Mouse (Mus musculus) right cerebral cortex, postnatal 14 days (tissue): Measurements from ENCODE around the gene Zfp91.
"Not testable (repeated sequence)": the region's sequence is repeated elsewhere in the genome, so short reads cannot be mapped to it uniquely, and the experiment has no call there.

Experiments used
- DNase-seq: peaks from one replicate; pipeline ENCODE4 v3.0.0; 2022

Gene Zfp91

GRCm38 (mm10) chr19:12792374-12792773 is 3.6 kb downstream of the Zfp91 start:
- DNase-seq = no peak

DNA sequence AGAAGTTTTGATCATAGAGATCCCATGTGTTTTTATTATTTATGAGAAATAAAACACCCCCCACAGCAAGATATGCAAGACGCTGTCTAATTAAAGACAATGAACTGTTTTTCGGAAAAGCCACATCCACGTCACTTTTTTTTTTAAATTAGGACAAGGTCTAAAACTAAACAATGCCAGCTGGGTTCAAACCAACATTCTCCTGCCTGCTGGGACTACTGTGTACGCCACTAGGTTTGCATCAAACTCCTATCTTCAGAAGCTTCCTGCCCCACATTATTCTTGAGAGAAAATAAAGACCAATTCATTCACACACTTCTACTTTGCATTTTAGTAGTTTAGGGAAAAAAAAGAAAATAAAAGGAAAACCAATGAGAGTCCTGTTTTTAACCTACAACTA is 8.2 kb downstream of the Zfp91 start:
- DNase-seq = no peak

- DNase-seq = no peak
These were observed 9.0 kb downstream of the Zfp91 start for GRCm38 (mm10) chr19:12786803-12787395.

DNA sequence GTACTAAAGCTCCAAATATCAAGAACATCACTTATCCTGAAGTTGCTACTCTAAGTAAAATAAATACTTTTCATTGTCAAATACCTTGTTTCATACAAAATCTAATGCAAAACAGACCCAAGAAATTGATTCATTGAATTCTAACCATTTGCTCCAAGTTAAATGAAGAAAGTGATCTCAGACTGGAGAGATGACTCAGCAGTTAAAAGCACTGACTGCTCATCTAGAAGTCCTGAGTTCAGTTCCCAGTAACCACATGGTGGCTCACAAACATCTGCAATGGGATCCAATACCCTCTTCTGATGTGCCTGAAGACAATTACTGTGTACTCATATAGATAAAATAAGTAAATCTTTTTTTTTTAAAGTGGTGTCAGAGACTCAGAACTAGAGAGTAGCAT is 15.5 kb downstream of the Zfp91 start:
- no peak for DNase-seq

- no peak for DNase-seq
These were observed 25.0 kb downstream of the Zfp91 start for GRCm38 (mm10) chr19:12770888-12771287.

DNA sequence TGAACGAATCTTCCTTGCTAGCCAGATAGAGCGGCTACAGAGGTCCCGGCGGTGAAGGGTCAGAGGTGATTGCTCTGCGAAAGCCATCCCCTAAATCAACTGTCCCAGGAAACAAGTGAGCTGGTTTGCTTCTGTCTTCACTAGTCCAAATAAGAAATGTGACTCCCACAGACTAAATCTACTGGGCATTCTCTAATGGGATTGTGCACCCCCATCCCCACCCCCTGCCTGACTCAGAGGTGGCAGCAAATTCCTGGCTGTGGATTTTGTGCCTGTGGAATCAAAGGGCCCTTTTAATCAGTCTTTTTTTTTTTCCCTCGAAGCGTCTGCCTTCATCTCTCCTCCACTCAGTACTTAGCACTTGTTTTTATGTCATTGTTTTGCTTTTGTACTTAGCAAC is 30.6 kb downstream of the Zfp91 start, which contains the start of gene Cntf:
Gene Cntf (minus strand): TSS at position 325 of the 400 bp plus-strand sequence.
- DNase-seq = no peak

GRCm38 (mm10) chr19:12762212-12763130 is 33.5 kb downstream of the Zfp91 start:
- DNase-seq = no peak

- DNase-seq = peak; percentile 24
These were observed 36.3 kb downstream of the Zfp91 start for GRCm38 (mm10) chr19:12759656-12760055.

DNA sequence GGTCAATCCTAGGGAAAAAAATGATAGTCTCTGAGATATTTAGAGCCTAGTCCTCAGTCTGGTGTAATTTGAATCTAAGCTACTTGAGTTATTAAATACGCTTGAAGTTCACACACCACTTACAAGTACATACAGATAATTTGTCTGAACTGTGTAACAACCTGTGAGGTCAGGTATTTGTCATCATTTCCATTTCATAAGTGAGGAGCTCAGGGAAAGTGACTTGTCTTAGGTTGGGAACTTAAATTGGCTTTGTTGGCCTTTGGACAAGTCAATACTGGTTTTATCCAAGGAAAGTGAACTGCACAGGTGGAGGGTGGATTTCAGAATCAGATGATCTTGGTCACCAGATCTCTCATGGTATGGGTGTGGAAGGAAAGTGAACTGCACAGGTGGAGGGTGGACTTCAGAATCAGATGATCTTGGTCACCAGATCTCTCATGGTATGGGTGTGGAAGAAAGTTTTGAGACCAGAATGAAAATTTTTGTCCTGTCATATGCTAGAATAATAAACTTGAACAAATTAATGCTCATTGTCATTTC is 36.9 kb downstream of the Zfp91 start:
- no peak for DNase-seq

DNA sequence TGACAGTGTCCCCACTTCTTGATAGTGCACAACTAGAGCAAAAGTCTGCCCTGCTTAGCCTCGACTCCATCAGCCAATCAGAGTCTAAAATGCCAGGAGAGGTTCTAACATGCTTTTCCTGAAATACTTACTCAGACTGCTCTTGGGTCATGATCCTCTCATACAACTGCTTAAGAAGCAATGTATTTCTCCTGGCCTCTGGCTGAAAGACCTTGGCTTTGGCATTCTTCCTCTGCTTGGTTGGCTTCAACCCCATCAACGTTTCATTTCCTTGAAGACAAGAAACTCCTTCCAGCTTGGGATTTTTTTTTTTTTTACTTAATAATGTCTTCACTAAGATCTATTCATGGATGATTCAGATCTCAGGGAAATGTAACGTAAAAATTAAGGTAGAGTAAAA is 39.6 kb downstream of the Zfp91 start:
- no peak for DNase-seq

DNA sequence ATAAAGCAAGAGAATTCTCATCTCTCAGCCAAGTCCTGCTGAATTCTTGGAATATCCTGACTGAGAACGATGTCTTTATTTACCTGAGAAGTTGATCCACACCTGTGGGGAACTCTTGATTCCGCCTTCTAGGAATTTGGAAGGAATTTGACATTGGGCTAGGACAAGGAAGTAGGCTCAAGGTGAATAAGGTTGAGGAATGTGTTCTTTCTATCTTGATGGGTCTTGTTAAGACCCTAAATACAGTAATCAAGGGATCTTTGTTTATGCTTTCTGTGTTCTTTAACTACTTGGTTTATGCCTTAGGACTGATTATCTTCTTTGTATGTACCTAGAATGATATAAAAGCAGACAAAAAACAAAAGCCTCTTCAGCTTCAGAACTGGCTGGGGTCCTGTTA is 64.0 kb downstream of the Zfp91 start:
- no peak for DNase-seq

- DNase-seq = no peak
These were observed 64.9 kb downstream of the Zfp91 start for GRCm38 (mm10) chr19:12731036-12731435.

DNA sequence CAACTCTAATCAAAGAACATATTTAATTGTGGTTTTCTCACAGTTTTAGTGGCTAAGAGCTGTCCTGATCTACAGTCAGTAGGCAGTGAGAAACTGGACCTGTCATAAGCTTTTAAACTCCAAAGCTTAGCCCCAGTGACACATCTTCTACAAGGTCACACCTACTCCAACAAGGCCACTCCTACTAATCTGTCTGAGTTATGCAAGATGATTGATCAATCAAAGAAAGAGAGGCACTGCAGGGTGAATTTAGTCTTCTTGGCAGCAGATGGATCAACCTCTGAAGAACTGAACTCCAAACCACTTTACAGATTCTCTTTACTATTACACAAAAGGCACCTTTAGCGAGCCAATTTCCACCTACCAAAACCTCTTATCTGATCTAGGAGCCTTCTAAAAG is 70.1 kb downstream of the Zfp91 start:
- DNase-seq = no peak

- DNase-seq = peak; percentile 15
These were observed 73.6 kb downstream of the Zfp91 start for GRCm38 (mm10) chr19:12722308-12722707.

GRCm38 (mm10) chr19:12721596-12721995 is 74.3 kb downstream of the Zfp91 start:
- not testable (repeated sequence) for DNase-seq

GRCm38 (mm10) chr19:12720919-12721318 is 75.0 kb downstream of the Zfp91 start:
- not testable (repeated sequence) for DNase-seq

DNA sequence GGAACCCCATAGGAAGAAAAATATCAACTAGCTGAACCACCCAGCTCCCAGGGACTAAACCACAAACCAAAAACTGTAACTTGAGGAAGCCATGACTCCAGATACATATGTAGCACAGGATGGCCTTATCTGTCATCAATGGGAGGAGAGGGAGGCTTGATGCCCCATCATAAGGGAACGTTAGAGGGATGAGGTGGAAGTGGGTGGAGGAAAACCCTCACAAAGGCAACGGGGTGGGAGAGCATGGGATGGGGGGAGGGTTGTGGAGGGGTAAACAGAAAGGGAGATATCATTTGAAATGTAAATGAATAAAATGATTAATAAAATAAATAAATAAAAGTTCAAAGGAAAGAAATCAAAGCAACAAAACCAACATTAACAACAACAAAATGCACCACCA is 75.5 kb downstream of the Zfp91 start:
- no peak for DNase-seq

GRCm38 (mm10) chr19:12719189-12719588 is 76.7 kb downstream of the Zfp91 start:
- DNase-seq = no peak
